28 mouse cellular contexts compared by ENCODE assay signal in genomic region chr9:121644855-121645254, GRCm38 (mm10). TPM values are rescaled to one million over a fixed set of nuclear protein-coding genes. Genes with fewer than 3 reads are reported as not detected.
A peak's percentile ranks its signal among the peaks of the same experiment; 100 is the strongest.
DNase-seq lines count a peak whose midpoint lies in the region; ATAC-seq lines count a peak whose summit lies in the region.
"Had no signal": no experiment of that assay in that cellular context is flagged by ENCODE, and none has a peak within 500 bp of the region (broad histone marks: within the 10 kb centered on the region; RNA-seq: fewer than 3 reads in every experiment).

No protein-coding gene starts in this region.

- peaks cover 46% of the 10 kb centered on the region for H3K27me3 ChIP-seq in kidney, embryonic 16.5 days (ENCODE audit: insufficient read depth, low read length)
- peaks cover 42% of the 10 kb centered on the region for H3K27me3 ChIP-seq in midbrain, embryonic 11.5 days (ENCODE audit: control insufficient read depth, insufficient read depth, low read length)
- peaks cover 43% of the 10 kb centered on the region for H3K27me3 ChIP-seq in midbrain, embryonic 15.5 days (replicated peaks)
- peaks cover 31% of the 10 kb centered on the region for H3K27me3 ChIP-seq in intestine, embryonic 16.5 days (replicated peaks; ENCODE audit: control insufficient read depth, insufficient read depth, low read length)

- no peaks in the 10 kb centered on the region for H3K9me3 ChIP-seq in kidney, embryonic 16.5 days (ENCODE audit: low read length)
- H3K9me3 ChIP-seq in midbrain, embryonic 11.5 days (ENCODE audit: control insufficient read depth, low read length) = no peaks in the 10 kb centered on the region
- no peaks in the 10 kb centered on the region for H3K9me3 ChIP-seq in midbrain, embryonic 15.5 days
- no peaks in the 10 kb centered on the region for H3K9me3 ChIP-seq in intestine, embryonic 16.5 days (ENCODE audit: control insufficient read depth, low read length)
- H3K9me3 ChIP-seq: embryonic facial prominence, embryonic 10.5 days; embryonic facial prominence, embryonic 13.5 days; forebrain, embryonic 12.5 days; forebrain, embryonic 15.5 days; heart, embryonic 13.5 days had no signal

- peaks cover 18% of the 10 kb centered on the region for H3K4me1 ChIP-seq in kidney, embryonic 16.5 days (ENCODE audit: insufficient read depth, low read length)
- H3K4me1 ChIP-seq in midbrain, embryonic 11.5 days (ENCODE audit: control insufficient read depth, insufficient read depth, low read length) = peaks cover 14% of the 10 kb centered on the region
- H3K4me1 ChIP-seq in midbrain, embryonic 15.5 days = peaks cover 20% of the 10 kb centered on the region
- peaks cover 24% of the 10 kb centered on the region for H3K4me1 ChIP-seq in intestine, embryonic 16.5 days (ENCODE audit: control insufficient read depth, insufficient read depth, low read length)

- no peak overlapping the region for H3K27ac ChIP-seq in kidney, embryonic 16.5 days (ENCODE audit: low read length)
- H3K27ac ChIP-seq in midbrain, embryonic 11.5 days (ENCODE audit: low read depth, low read length) = no peak overlapping the region
- H3K27ac ChIP-seq in midbrain, embryonic 15.5 days = no peak overlapping the region
- peak overlapping the region; percentile 81 for H3K27ac ChIP-seq in intestine, embryonic 16.5 days (ENCODE audit: low read length)
- H3K27ac ChIP-seq: embryonic facial prominence, embryonic 10.5 days; embryonic facial prominence, embryonic 13.5 days; forebrain, embryonic 12.5 days; forebrain, embryonic 15.5 days; heart, embryonic 13.5 days had no signal

- no peak for ATAC-seq in kidney, embryonic 16.5 days (ENCODE audit: low FRiP score, low TSS enrichment)
- no peak for ATAC-seq in midbrain, embryonic 11.5 days (ENCODE audit: low FRiP score)
- ATAC-seq in midbrain, embryonic 15.5 days (replicated peaks) = no peak
- peak; percentile 54 for ATAC-seq in intestine, embryonic 16.5 days
- ATAC-seq: forebrain, embryonic 15.5 days; hindbrain, embryonic 16.5 days had no signal

- WGBS in kidney, embryonic 16.5 days = 32% methylated on average over 3 of the region's 3 CpGs
- 74% methylated on average over 3 of the region's 3 CpGs for WGBS in midbrain, embryonic 11.5 days
- 75% methylated on average over 3 of the region's 3 CpGs for WGBS in midbrain, embryonic 15.5 days
- 41% methylated on average over 3 of the region's 3 CpGs for WGBS in intestine, embryonic 16.5 days

- no peaks in the 10 kb centered on the region for H3K36me3 ChIP-seq in kidney, embryonic 16.5 days (ENCODE audit: insufficient read depth, low read length)
- H3K36me3 ChIP-seq in midbrain, embryonic 11.5 days (ENCODE audit: control insufficient read depth, insufficient read depth, low read length) = no peaks in the 10 kb centered on the region
- no peaks in the 10 kb centered on the region for H3K36me3 ChIP-seq in midbrain, embryonic 15.5 days (replicated peaks)
- no peaks in the 10 kb centered on the region for H3K36me3 ChIP-seq in intestine, embryonic 16.5 days (ENCODE audit: control insufficient read depth, insufficient read depth, low read length)
- H3K36me3 ChIP-seq: embryonic facial prominence, embryonic 10.5 days; embryonic facial prominence, embryonic 13.5 days; forebrain, embryonic 12.5 days; forebrain, embryonic 15.5 days; G1E; heart, embryonic 13.5 days had no signal

- H3K4me2 ChIP-seq in kidney, embryonic 16.5 days (replicated peaks; ENCODE audit: low read depth, low read length) = no peak overlapping the region
- no peak overlapping the region for H3K4me2 ChIP-seq in midbrain, embryonic 11.5 days
- H3K4me2 ChIP-seq in midbrain, embryonic 15.5 days = no peak overlapping the region
- peak overlapping the region; percentile 29; the same call in 1 of the 2 replicates for H3K4me2 ChIP-seq in intestine, embryonic 16.5 days (ENCODE audit: low read depth, low read length)
- H3K4me2 ChIP-seq: embryonic facial prominence, embryonic 13.5 days; forebrain, embryonic 12.5 days; forebrain, embryonic 15.5 days; heart, embryonic 13.5 days had no signal

- H3K4me3 ChIP-seq in kidney, embryonic 16.5 days (ENCODE audit: low read length) = no peak overlapping the region
- no peak overlapping the region for H3K4me3 ChIP-seq in midbrain, embryonic 11.5 days (ENCODE audit: low read depth, low read length)
- no peak overlapping the region for H3K4me3 ChIP-seq in midbrain, embryonic 15.5 days
- H3K4me3 ChIP-seq in intestine, embryonic 16.5 days (ENCODE audit: low read length) = no peak overlapping the region
- H3K4me3 ChIP-seq: embryonic facial prominence, embryonic 10.5 days; embryonic facial prominence, embryonic 13.5 days; erythroblast, embryonic 14.5 days; forebrain, embryonic 12.5 days; forebrain, embryonic 15.5 days; heart, embryonic 13.5 days had no signal

- peak; percentile 30 for DNase-seq in kidney, postnatal 14 days
- peak; percentile 31 for DNase-seq in midbrain, embryonic 11.5 days (ENCODE audit: low spot score, missing footprints)
- no peak for DNase-seq in right cerebral cortex, postnatal 36 days (ENCODE audit: low spot score in 2 of 2)
- no peak for DNase-seq in neural tube, embryonic 10.5 days (ENCODE audit: extremely low spot score, low spot score)
- DNase-seq: adrenal gland, adult 2 months; adrenal gland, postnatal 14 days; B cell, adult 2 months; cerebellum, adult 11 months; cerebellum, adult 2 months; cerebellum, adult 9-11 months; cerebellum, postnatal 36 days; embryo, embryonic 11 days; gastrocnemius, postnatal 25 days; heart, adult 18-20 months; heart, postnatal 14 days; heart, postnatal 4 days had no signal

- H3K9ac ChIP-seq in kidney, embryonic 16.5 days (replicated peaks; ENCODE audit: low read length) = no peak overlapping the region
- no peak overlapping the region for H3K9ac ChIP-seq in midbrain, embryonic 11.5 days (ENCODE audit: low read length)
- H3K9ac ChIP-seq in midbrain, embryonic 15.5 days = no peak overlapping the region
- 0 out of 2 replicates have a peak overlapping the region, but pooled peaks have one; percentile 16 for H3K9ac ChIP-seq in intestine, embryonic 16.5 days (ENCODE audit: low read depth, low read length)
- H3K9ac ChIP-seq: embryonic facial prominence, embryonic 13.5 days; forebrain, embryonic 12.5 days; forebrain, embryonic 15.5 days; heart, embryonic 13.5 days had no signal

RNA-seq across cellular contexts. Expression of gene Vipr1, which starts 2.3 kb away (rescaled TPM):
- polyA plus RNA-seq in kidney, embryonic 16.5 days (2015; fragmentation: Nextera tagmentation; extraction: Ambion mirVana) = 0.04 and 0.40 TPM in 2 replicates
- polyA plus RNA-seq in midbrain, embryonic 11.5 days (2014; fragmentation: Nextera tagmentation; extraction: Ambion mirVana) = 0.41 and 0.44 TPM in 2 replicates
- polyA plus RNA-seq in midbrain, embryonic 15.5 days (2015; fragmentation: Nextera tagmentation; extraction: Ambion mirVana) = 0.14 and 0.15 TPM in 2 replicates
- polyA plus RNA-seq in intestine, embryonic 16.5 days (2015; fragmentation: Nextera tagmentation; extraction: Ambion mirVana) = 6.8 and 8.9 TPM in 2 replicates
- polyA plus RNA-seq: erythroblast, embryonic 14.5 days; G1E had no signal

RNA-seq across cellular contexts. Expression of gene Lyzl4, which starts 3.0 kb away (rescaled TPM):
- 0.25 TPM in 1 of 2 replicates, not detected in the other for polyA plus RNA-seq in kidney, embryonic 16.5 days (2015; fragmentation: Nextera tagmentation; extraction: Ambion mirVana)
- polyA plus RNA-seq in midbrain, embryonic 11.5 days (2014; fragmentation: Nextera tagmentation; extraction: Ambion mirVana) = 0.22 TPM in 1 of 2 replicates, not detected in the other
- 0.18 and 0.27 TPM in 2 replicates for polyA plus RNA-seq in midbrain, embryonic 15.5 days (2015; fragmentation: Nextera tagmentation; extraction: Ambion mirVana)
- polyA plus RNA-seq in intestine, embryonic 16.5 days (2015; fragmentation: Nextera tagmentation; extraction: Ambion mirVana) = not detected in 2 replicates
- polyA plus RNA-seq: embryonic facial prominence, embryonic 10.5 days; erythroblast, embryonic 14.5 days; forebrain, embryonic 12.5 days; forebrain, embryonic 15.5 days; G1E; heart, embryonic 13.5 days; hindbrain, embryonic 11.5 days had no signal

Comparison
In these comparisons a context has a peak if more than half of its experiments do, and no peak if none do; other contexts are left out.
1. DNase-seq: peak in kidney, postnatal 14 days (single experiment) and midbrain, embryonic 11.5 days (single experiment); none in right cerebral cortex, postnatal 36 days (0 of 2) and neural tube, embryonic 10.5 days (single experiment).